Mouse (Mus musculus): ENCODE data around the gene Mog.

DNA sequence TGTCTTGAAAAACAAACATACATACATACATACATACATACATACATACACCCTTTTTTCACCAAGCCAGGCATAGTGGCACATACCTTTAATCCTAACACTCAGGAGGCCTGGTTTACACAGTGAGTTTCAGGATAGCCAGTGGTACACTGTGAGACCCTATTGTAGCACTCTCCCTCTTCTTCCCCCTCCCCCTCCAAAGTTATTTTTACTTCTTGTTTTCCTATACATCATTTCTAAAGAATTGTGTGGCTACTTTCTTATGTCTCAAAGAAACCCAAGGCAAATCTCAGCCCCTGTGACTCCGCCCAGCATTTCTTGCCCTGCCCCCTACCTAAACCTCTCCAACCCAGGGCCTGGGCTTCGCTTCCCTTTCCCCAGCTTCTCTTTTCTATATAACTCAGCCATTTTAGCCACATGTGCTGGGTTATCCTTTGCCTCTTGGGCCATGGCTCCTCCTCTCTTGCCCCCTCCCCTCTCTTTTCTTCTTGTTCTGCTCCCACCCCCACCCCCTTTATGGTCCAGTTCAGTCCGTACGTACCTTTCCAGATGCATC is 29.4 kb downstream of the Mog start:
- TF ChIP-seq CTCF (IDR thresholded peaks at IDR 0.05; ENCODE audit: low read depth) (no peak), EP300 (IDR thresholded peaks at IDR 0.05; ENCODE audit: low read depth) (no peak)

All from liver, embryonic 14.5 days (tissue).